Mouse (Mus musculus): ENCODE results near the gene Thap3. TPM values are rescaled to one million over a fixed set of nuclear protein-coding genes. Genes with fewer than 3 reads are reported as not detected.
A peak's percentile ranks its signal among the peaks of the same experiment; 100 is the strongest.

Gene Thap3
- polyA plus RNA-seq, 3 experiments from 2014 or later: 107 to 167 (median 117) TPM

GRCm38 (mm10) chr4:151980699-151981098 lies 8.1 kb downstream of the Thap3 start:
- no peak for ATAC-seq

DNA sequence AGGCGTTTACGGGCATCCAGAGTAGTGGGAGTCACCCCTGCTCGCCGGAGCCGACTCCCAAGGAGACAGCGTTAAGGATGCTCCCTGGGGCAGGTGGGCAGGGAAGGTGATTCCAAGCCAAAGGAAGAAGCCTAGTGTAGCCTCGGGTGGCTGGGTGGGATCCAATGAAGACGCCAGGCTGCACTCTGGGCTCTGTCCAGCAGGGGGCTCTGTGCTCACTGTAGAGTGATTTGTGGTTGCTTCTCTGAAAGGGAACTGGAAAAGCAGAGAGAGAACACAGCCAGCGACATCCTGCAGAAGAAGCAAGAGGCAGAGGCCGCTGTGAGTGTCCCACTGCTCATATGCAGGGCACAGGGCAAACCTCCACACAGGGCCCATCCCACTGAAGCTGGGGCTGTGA lies 11.0 kb downstream of the Thap3 start:
- ATAC-seq: peak; percentile 72

- ATAC-seq: no peak
Observed at GRCm38 (mm10) chr4:151975441-151975840, 13.4 kb downstream of the Thap3 start.

DNA sequence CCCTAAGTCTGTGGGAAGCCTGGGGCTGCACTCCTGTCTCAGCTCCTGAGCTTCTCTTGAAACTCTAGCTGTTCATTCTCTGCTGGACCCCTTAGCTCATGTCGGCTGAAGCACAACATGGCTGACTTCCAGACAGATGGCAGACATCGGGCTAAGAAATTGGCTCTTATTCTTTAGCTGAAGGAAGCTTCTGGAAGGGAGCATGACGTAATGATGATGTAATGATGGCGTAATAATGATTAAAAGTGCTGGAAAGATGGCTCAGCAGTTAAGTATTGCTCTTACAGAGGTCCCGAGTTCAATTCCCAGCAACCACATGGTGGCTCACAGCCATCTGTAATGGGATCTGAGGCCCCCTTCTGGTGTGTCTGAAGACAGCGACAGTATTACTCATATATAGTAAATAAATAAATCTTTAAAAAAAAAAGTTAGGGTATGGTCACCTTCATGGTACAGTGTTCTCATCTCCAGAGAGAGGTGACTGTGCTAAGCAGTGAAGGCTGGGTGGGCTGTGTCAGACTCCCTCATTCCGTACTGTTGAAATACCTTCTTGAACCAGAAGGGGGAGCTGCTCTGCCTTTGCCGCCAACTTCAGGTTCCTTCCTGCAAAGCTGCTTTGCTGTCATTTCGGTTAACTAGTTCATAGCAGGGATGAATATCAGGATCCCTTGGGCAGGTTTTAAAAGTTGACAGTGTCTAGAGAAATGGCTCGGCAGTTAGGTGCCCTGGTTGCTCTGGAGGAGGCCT lies 16.4 kb downstream of the Thap3 start:
- no peak for ATAC-seq

DNA sequence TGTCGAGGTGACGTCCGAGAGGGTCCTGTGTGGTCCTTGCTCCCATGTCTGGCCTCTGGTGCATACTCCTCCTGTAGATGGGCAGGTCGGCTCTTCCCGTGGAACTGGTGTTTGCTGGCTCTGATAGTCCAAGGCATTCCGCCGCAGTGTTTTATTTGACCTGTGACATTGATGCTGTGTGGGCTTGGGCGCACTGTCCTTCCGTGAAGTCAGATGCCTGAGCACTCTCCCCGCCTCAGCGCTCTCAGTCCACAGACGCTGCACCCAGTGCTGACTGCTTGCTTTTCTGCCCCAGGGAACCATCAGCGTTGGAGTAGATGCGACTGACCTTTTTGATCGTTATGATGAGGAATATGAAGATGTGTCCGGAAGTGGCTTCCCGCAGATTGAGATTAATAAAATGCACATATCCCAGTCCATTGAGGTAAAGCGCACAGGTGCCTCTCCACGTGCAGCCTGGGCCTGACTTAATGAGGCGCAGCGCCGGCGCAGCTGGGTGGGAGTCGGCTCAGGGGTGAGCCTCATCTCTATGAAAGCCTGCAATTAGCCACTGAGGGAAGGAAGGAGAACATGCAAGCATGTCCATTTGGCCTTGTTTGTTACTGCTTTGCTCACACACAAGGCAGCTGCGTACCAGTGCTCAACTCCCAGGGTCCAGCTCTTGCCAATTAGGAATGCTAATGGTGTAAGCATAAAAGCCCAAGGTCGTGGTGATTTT lies 20.4 kb downstream of the Thap3 start:
- no peak for ATAC-seq

- no peak for ATAC-seq
Observed at GRCm38 (mm10) chr4:151962817-151963216, 26.0 kb downstream of the Thap3 start.

GRCm38 (mm10) chr4:151960513-151960854 lies 28.3 kb downstream of the Thap3 start:
- no peak for ATAC-seq

- ATAC-seq: no peak
Observed at GRCm38 (mm10) chr4:151959849-151960512, 28.8 kb downstream of the Thap3 start.

DNA sequence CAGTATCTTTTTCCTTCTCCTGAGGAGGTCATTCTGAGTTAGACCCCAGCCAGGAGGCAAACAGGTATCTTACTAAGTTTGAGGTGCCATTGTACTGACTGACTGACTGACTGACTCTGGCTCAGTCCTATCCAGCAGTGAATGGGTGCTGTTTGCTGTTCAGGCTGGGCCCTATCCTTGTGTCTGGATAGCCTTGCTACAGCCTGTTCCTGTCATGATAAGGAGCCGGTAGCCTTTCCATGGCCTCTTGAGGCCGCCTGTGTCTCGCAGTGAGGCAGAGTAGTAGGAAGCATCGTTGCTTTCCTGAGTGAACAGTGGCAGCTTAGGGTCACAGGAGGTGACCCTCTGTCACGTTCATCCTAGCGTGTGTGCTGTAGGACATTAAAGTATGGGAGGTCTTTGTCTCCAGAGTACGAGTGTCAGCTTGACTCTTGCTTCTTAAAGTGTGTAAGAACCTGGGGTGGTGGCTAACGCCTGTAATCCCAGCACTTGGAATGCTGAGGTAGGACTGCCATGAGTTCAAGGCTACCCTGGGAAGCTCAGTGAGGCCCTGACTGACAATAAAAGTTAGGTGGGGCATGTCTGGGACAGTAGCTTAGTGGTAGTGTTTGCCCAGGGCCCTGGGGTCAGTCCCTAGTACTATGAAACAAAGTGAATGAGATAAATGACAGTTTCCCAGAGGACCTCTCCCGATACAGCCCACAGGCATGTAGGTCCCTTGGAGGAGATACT lies 31.0 kb downstream of the Thap3 start:
- no peak for ATAC-seq

DNA sequence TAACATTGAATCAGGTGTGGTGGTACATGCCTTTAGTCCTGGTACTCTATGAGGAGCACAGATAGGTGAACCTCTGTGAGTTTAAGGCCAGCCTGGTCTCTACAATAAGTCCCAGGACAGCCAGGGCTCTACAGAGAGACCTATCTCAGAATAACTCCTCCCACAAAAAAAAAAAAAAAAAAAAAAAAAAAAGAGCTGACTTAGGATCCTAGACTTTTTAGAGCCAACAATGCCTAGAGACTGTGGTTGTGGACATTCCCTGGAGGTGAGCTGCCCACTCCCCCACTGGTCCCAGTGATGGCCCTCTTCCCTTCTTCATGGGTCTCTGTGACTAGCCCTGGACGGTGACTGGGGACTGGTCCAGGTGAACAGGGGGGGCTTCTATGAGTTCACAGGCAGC lies 33.0 kb downstream of the Thap3 start:
- ATAC-seq: no peak

GRCm38 (mm10) chr4:151953209-151953608 lies 35.6 kb downstream of the Thap3 start:
- no peak for ATAC-seq

GRCm38 (mm10) chr4:151948497-151949471 lies 40.0 kb downstream of the Thap3 start:
- ATAC-seq: no peak

- no peak for ATAC-seq
Observed at GRCm38 (mm10) chr4:151946211-151946610, 42.6 kb downstream of the Thap3 start.

GRCm38 (mm10) chr4:151938089-151938488 lies 50.7 kb downstream of the Thap3 start:
- ATAC-seq: no peak

DNA sequence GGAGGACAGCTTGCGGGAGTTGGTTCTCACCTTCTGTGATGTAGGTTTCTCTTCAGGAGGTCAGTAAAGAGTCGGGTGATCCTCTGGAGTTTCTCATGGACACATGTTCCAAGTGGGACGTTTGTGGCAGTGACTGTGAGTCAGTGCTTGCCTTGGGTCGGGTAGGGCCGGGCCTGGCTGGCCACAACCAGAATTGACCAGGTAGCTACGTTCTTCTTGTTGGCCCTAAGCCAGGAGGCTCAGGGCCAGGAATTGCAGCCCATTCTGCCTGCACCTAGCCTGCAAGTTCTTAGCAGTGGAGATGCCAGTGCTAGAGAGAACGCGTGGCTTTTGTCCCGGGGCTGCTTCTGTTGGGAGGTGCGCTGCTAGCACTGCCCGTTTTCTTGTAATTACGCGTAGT lies 51.4 kb downstream of the Thap3 start:
- no peak for ATAC-seq

DNA sequence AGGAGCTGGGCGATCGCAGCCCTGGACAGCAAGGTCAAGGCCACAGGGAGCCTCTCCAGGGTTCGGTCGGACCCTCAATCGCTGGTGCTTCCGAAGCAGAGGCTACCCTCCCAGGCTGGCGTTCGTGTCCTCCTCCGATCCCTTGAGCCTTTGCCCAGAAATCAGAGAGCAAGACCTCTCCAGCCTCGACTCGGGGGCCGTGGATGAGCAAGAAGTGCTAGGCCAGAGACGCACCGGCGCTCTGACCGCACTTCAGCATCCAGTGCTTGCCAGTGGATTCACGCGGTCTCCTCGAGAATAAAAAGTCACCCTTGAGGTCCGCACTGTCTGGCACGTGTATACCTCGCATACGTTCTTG lies 54.6 kb downstream of the Thap3 start:
- no peak for ATAC-seq

- ATAC-seq: peak; percentile 92
Observed at GRCm38 (mm10) chr4:151933505-151934214, 55.1 kb downstream of the Thap3 start, which contains the start of gene Dnajc11. TSS of gene Dnajc11 (plus strand) at chr4:151933691.
